Mouse (Mus musculus) layer of hippocampus, postnatal 14 days (tissue): ENCODE data around the gene Lrfn1. TPM values are rescaled to one million over a fixed set of nuclear protein-coding genes. Genes with fewer than 3 reads are reported as not detected.

Source experiments
- DNase-seq, 2 experiments: peaks; one replicate each; pipeline ENCODE4 v3.0.0; 2021 to 2022; ENCODE audit warnings: low spot score in 2 of 2, mixed read lengths in 1 of 2
- long read RNA-seq, 2 experiments: library from polyadenylated mRNA; stranded (forward); transcript quantifications; one replicate each; pipeline ENCODE4 v2.0.0; 2021
- total RNA-seq, 2 experiments: library from RNA; stranded (reverse); gene quantifications; 2 replicates each; pipeline ENCODE4 v1.2.3; 2021

Gene Lrfn1
- 10 to 100 TPM; 80.1 to 83.1 TPM for total RNA-seq
- long read RNA-seq, experiment 1, transcript Lrfn1-202 (2 exons, 3,060 nt), result major isoform, 9 of 62 reads
- long read RNA-seq, experiment 1, partial matches to known transcripts, result 9 of 62 reads
- long read RNA-seq, experiment 1, other reads (novel, unspliced or antisense), result 43 of 62 reads
- long read RNA-seq, experiment 2, partial matches to known transcripts, result 7 of 46 reads
- long read RNA-seq, experiment 2, other reads (novel, unspliced or antisense), result 37 of 46 reads

- DNase-seq, result no peak
Measured at GRCm38 (mm10) chr7:28451531-28452360, at the start of gene Lrfn1. Gene Lrfn1, plus strand, starts transcription at chr7:28451980.

GRCm38 (mm10) chr7:28410841-28411475, 40.8 kb upstream of the Lrfn1 start:
- peak in 1 of 2 experiments; percentile 29 for DNase-seq

GRCm38 (mm10) chr7:28412826-28413225, 39.0 kb upstream of the Lrfn1 start:
- no peak for DNase-seq

- DNase-seq, result no peak
Measured at GRCm38 (mm10) chr7:28417368-28417767, 34.4 kb upstream of the Lrfn1 start.

GRCm38 (mm10) chr7:28418096-28418670, 33.6 kb upstream of the Lrfn1 start:
- DNase-seq, result peak in 1 of 2 experiments; percentile 62

- no peak for DNase-seq
Measured at GRCm38 (mm10) chr7:28419416-28419815, 32.4 kb upstream of the Lrfn1 start.

- DNase-seq, result no peak
Measured at GRCm38 (mm10) chr7:28423018-28423417, 28.8 kb upstream of the Lrfn1 start.

- no peak for DNase-seq
Measured at GRCm38 (mm10) chr7:28427738-28428137, 24.0 kb upstream of the Lrfn1 start.

GRCm38 (mm10) chr7:28430512-28430911, 21.3 kb upstream of the Lrfn1 start:
- DNase-seq, result no peak

- DNase-seq, result no peak
Measured at GRCm38 (mm10) chr7:28432252-28432651, 19.5 kb upstream of the Lrfn1 start.

GRCm38 (mm10) chr7:28435660-28436259, 16.0 kb upstream of the Lrfn1 start:
- peak in 1 of 2 experiments; percentile 13 for DNase-seq

- peak; percentile 100 for DNase-seq
Measured at GRCm38 (mm10) chr7:28436271-28436904, 15.4 kb upstream of the Lrfn1 start.

- peak; percentile 82 to 88 for DNase-seq
Measured at GRCm38 (mm10) chr7:28436932-28437570, 14.7 kb upstream of the Lrfn1 start, which contains the start of gene Gmfg. Gene Gmfg, plus strand, starts transcription at chr7:28437447.

GRCm38 (mm10) chr7:28437964-28438363, 13.8 kb upstream of the Lrfn1 start:
- no peak for DNase-seq

- DNase-seq, result no peak
Measured at GRCm38 (mm10) chr7:28438771-28439170, 13.0 kb upstream of the Lrfn1 start.

- no peak for DNase-seq
Measured at GRCm38 (mm10) chr7:28440739-28441138, 11.0 kb upstream of the Lrfn1 start.

- DNase-seq, result no peak
Measured at GRCm38 (mm10) chr7:28441776-28442485, 9.8 kb upstream of the Lrfn1 start.

GRCm38 (mm10) chr7:28442688-28443087, 9.1 kb upstream of the Lrfn1 start:
- no peak for DNase-seq

- DNase-seq, result no peak
Measured at GRCm38 (mm10) chr7:28444344-28444974, 7.3 kb upstream of the Lrfn1 start.
